22 mouse cellular contexts compared by ENCODE assay signal in genomic region chr16:10878227-10878626, GRCm38 (mm10).
"Had no signal": no experiment of that assay in that cellular context is flagged by ENCODE, and none has a peak within 500 bp of the region (broad histone marks: within the 10 kb centered on the region; RNA-seq: fewer than 3 reads in every experiment).

No protein-coding gene starts in this region.

- H3K27ac ChIP-seq: liver, embryonic 13.5 days; liver, embryonic 15.5 days; lung, embryonic 15.5 days; macrophage; midbrain, embryonic 10.5 days; midbrain, embryonic 12.5 days; neural tube, embryonic 13.5 days; neural tube, embryonic 15.5 days had no signal

- H3K4me2 ChIP-seq: liver, embryonic 13.5 days; liver, embryonic 15.5 days; lung, embryonic 15.5 days; midbrain, embryonic 12.5 days; neural tube, embryonic 13.5 days; neural tube, embryonic 15.5 days had no signal

- ATAC-seq: liver, postnatal 0 days; lung, postnatal 0 days had no signal

- H3K9ac ChIP-seq: liver, embryonic 13.5 days; liver, embryonic 15.5 days; liver, postnatal 0 days; lung, embryonic 15.5 days; midbrain, embryonic 12.5 days; neural tube, embryonic 13.5 days; neural tube, embryonic 15.5 days had no signal

- H3K9me3 ChIP-seq: liver, embryonic 13.5 days; liver, embryonic 15.5 days; lung, embryonic 15.5 days; midbrain, embryonic 10.5 days; midbrain, embryonic 12.5 days; neural tube, embryonic 13.5 days; neural tube, embryonic 15.5 days had no signal

- H3K4me3 ChIP-seq: liver, embryonic 13.5 days; liver, embryonic 15.5 days; lung, embryonic 15.5 days; midbrain, embryonic 10.5 days; midbrain, embryonic 12.5 days; myocyte; neural tube, embryonic 13.5 days; neural tube, embryonic 15.5 days had no signal

- H3K36me3 ChIP-seq: liver, embryonic 13.5 days; liver, embryonic 15.5 days; lung, embryonic 15.5 days; midbrain, embryonic 10.5 days; midbrain, embryonic 12.5 days; neural tube, embryonic 13.5 days; neural tube, embryonic 15.5 days had no signal

- H3K4me1 ChIP-seq: liver, embryonic 13.5 days; liver, embryonic 15.5 days; midbrain, embryonic 12.5 days had no signal

- H3K27me3 ChIP-seq: lung, embryonic 15.5 days; neural tube, embryonic 13.5 days; neural tube, embryonic 15.5 days had no signal

- DNase-seq: liver, embryonic 13.5 days; liver, postnatal 0 days; lung, adult 2 months; lung, postnatal 14 days; lung, postnatal 36 days; midbrain, embryonic 14.5 days; retina, postnatal 1 day; right cerebral cortex, adult 18-20 months; right cerebral cortex, postnatal 25 days; right cerebral cortex, postnatal 4 days; spleen, adult 18-20 months; thymus, adult 18-20 months; thymus, postnatal 25 days had no signal
